Mouse (Mus musculus): Measurements from ENCODE around the gene Clasp2.
"Not testable (repeated sequence)": the region's sequence is repeated elsewhere in the genome, so short reads cannot be mapped to it uniquely, and the experiment has no call there.

The Clasp2 gene

GRCm38 (mm10) chr9:113741108-113741636 is at the start of gene Clasp2:
Gene Clasp2, plus strand, starts transcription at chr9:113741473.
- DNase-seq (ENCODE audit: low spot score), result peak; percentile 85

DNA sequence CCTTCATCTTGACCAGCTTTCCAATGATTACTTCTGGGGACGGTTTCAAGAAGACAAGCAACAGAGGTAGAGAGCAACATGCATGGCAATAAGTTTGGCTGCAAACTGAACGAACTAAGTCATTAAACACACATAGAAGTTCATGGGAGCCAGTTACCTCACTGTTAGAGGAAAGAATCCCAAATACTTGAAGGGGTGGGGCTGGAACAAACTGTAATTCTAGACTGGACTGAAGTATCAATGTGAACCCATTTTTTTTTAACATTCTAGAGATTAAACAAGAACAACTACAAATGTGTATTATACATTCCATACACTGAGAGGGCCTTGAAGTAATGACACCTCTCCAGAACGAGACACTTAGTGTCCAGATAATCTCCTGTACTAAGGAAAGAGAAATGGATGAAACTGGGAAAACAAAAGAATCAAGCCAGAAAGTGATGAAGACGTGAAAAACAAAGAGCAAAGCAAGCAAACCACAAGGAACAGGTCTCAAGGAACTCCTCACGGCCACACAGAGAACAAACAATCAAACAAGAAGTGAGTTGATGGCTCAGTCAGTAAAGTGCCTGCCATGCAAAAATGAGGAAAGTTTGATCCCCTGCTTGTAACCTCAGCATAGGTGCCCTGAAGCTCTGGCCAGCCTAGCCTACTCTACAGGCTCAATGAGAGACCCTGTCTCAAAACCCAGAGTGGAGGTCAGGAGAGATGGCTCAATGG is 39.7 kb upstream of the Clasp2 start:
- DNase-seq (ENCODE audit: low spot score), result no peak

DNA sequence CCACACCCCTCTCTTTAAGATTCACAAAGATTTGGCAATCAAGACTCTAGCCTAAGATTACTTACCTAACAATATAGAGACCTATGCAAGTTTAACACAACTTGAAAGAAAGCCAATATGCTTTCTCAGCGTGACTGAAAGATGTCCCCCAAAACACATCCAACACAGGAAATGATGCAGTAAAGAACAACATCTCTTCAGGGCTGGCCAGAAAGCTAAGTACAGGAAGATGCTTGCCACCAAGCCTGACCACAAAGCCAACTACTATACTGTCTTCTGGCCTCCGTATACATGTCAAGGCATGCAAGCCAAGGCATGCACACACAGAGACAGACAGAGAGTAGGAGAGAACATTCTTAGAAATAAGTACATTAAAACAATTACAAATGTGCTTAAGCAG is 35.2 kb upstream of the Clasp2 start:
- no peak for DNase-seq (ENCODE audit: low spot score)

GRCm38 (mm10) chr9:113706841-113707240 is 34.4 kb upstream of the Clasp2 start:
- no peak for DNase-seq (ENCODE audit: low spot score)

GRCm38 (mm10) chr9:113707481-113708360 is 33.6 kb upstream of the Clasp2 start, which contains the start of gene Pdcd6ip:
Gene Pdcd6ip, minus strand, starts transcription at chr9:113708259.
- peak; percentile 90 for DNase-seq (ENCODE audit: low spot score)

- DNase-seq (ENCODE audit: low spot score), result no peak
Measured at GRCm38 (mm10) chr9:113708361-113709280, 32.7 kb upstream of the Clasp2 start.

GRCm38 (mm10) chr9:113710871-113711270 is 30.4 kb upstream of the Clasp2 start:
- no peak for DNase-seq (ENCODE audit: low spot score)

DNA sequence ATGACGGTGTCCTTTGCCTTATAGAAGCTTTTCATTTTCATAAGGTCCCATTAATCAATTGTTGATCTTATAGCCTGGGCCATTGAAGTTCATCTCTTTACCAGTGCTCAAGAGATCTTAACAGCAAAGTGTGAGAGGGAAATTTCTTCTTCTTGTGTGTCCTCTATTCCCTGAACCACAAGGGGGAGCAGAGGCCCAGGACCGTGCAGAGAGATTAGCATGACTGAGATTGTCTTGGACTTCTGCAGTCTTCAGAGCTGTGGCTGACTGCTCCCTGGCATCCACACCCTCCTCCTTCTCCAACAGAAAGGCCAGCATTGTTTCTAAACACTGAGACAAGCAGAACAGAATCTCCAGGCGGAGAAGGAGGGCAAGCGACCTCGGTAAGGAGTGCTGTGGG is 22.2 kb upstream of the Clasp2 start:
- no peak for DNase-seq (ENCODE audit: low spot score)

DNA sequence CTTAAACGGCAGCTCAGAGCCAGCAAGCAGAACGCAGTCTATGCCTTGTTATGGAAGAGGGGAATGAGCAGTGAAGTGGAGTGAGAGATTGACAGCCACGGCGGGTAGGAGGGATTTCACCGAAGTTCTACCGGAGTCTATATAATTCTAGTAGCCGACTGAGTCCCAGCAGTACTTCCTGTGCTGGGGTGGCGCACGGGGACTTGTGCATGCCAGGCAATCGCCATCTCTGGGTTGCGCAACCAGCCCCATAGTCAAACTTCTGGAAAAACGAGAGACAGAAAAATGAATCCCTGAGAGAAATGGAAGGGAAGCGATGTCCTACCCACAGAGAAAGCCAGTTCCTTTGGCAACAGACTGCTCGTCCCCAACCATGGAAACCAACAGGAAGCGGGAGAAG is 16.6 kb upstream of the Clasp2 start:
- DNase-seq (ENCODE audit: low spot score), result no peak

- DNase-seq (ENCODE audit: low spot score), result not testable (repeated sequence)
Measured at GRCm38 (mm10) chr9:113725609-113726008, 15.7 kb upstream of the Clasp2 start.

- DNase-seq (ENCODE audit: low spot score), result no peak
Measured at GRCm38 (mm10) chr9:113726131-113726530, 15.1 kb upstream of the Clasp2 start.

DNA sequence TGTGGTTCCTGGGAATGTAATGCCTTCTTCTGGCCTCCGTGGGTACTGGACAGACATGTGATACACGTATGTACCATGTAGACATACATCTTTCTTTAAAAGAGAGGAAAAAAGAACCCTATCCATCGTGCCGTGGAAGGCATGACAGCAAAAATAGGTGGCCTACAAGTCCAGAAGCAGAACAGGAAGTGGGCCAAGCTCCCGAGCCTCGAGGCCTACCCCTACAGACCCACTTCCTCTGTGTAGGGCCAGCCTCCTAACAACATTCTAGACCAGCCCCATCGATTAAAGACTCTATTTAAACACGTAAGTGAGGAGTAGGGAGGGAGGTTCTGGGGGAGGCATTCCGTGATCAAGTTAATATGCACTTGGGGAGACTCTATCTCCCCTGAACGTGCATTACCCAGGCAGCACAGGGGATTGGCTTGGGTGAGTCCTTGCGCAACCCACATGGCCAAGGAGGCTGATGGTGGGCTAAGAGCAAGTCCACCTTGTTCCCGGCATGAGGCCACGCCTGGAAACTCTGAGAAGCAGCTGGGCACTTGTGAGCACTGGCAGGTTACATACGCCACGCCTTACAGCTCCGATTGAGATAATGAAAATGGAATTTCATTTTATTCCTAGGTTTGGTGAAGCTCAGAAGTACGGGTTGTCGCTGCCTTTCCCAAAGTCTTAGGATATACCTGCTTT is 14.1 kb upstream of the Clasp2 start:
- DNase-seq (ENCODE audit: low spot score), result no peak

- DNase-seq (ENCODE audit: low spot score), result no peak
Measured at GRCm38 (mm10) chr9:113731540-113731939, 9.7 kb upstream of the Clasp2 start.

GRCm38 (mm10) chr9:113735920-113736319 is 5.4 kb upstream of the Clasp2 start:
- no peak for DNase-seq (ENCODE audit: low spot score)

DNA sequence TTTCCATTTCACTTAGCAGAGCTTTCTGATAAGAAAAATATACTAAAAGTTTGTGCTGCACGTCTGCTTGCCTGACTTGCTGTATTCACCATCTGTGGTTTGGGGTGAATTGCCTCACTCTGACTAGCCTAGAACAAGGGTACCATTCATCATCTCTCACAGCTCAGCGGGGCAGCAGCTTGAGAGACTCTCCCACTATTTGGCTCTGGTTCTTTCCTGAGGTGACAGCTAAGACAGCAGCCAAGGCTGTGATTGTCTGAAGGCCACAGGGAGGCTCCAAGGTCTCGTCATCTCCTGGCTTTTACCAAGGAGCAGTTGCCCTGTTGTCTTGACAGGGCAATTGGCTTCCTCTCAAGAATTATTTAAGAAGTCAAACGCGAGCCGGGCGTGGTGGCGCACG is 3.3 kb upstream of the Clasp2 start:
- no peak for DNase-seq (ENCODE audit: low spot score)

GRCm38 (mm10) chr9:113738941-113739340 is 2.3 kb upstream of the Clasp2 start:
- DNase-seq (ENCODE audit: low spot score), result no peak

- DNase-seq (ENCODE audit: low spot score), result no peak
Measured at GRCm38 (mm10) chr9:113741637-113742137, 414 bp downstream of the Clasp2 start.

- DNase-seq (ENCODE audit: low spot score), result no peak
Measured at GRCm38 (mm10) chr9:113742361-113742794, 1.1 kb downstream of the Clasp2 start.

DNA sequence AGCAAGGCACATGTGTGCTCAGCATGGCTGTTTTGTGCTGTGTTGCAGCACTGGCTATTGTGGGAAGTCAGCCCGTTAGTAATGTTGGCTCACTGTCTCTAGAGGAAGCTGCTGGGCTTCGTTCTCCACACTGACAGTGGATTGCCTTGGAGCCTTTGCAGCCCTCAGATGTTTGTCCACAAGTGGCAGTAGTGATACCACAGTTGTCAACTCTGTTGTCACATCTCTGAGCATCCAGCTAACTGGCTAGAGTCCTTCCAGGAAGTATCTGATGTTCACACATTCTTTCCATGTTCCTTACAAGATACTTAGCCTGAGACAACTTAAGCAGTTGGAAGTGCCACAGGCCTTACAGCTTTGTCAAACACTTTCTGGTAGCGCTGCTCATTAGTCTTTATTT is 2.0 kb downstream of the Clasp2 start:
- no peak for DNase-seq (ENCODE audit: low spot score)

DNA sequence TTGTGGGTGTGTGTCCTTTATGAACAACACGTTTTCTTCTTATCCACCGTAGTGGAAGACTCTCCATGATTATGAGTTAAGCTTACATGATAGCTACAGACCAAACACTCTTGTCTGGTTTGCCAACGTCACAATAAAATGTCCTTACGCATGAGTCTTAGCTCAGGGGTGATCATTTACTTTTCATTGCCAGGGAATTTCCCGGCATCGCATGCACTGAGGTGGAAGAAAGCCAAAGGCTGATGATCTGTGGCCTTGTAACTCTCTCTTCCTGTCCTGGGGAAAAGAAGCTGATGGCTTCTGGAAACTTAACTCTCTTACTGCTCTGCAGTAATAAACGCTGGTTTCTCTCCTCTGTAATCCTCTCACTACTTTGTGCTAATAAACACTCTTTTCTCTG is 8.1 kb downstream of the Clasp2 start:
- no peak for DNase-seq (ENCODE audit: low spot score)
